Mouse (Mus musculus) MEL (cell line): ENCODE data around the gene Actn2. TPM values are rescaled to one million over a fixed set of nuclear protein-coding genes. Genes with fewer than 3 reads are reported as not detected.

Source experiments
- DNase-seq: peaks from one replicate; pipeline ENCODE4 v3.0.0; 2011; ENCODE audit warnings: low read depth, low spot score
- H3K27ac ChIP-seq: 2 replicates; pipeline ENCODE4 v1.5.1; 2012; ENCODE audit warnings: low read depth, mild to moderate bottlenecking, control low read depth, low read length, moderate library complexity; ENCODE audit not compliant: control insufficient read depth
- H3K27me3 ChIP-seq, 2 experiments: fragments of 150-350 bp in 1 of 2; sonication (generic) in 1 of 2; 2 replicates each; pipeline ENCODE4 v1.6.1; 2012; ENCODE audit warnings: low read length in 2 of 2, mild to moderate bottlenecking in 2 of 2, improper control_type of control experiment in 1 of 2, moderate library complexity in 1 of 2; ENCODE audit not compliant: insufficient read depth in 2 of 2, control insufficient read depth in 1 of 2
- H3K36me3 ChIP-seq, 2 experiments: 2 replicates each; pipeline ENCODE4 v1.6.1; 2012 to 2014; ENCODE audit warnings: low read length in 2 of 2, improper control_type of control experiment in 1 of 2, inconsistent platforms in 1 of 2, mild to moderate bottlenecking in 1 of 2; ENCODE audit not compliant: insufficient read depth in 2 of 2, control insufficient read depth in 1 of 2
- H3K4me1 ChIP-seq, 2 experiments: fragments of 150-350 bp in 1 of 2; sonication (generic) in 1 of 2; 2 replicates each; pipeline ENCODE4 v1.6.1; 2012; ENCODE audit warnings: low read length in 2 of 2, improper control_type of control experiment in 1 of 2, mild to moderate bottlenecking in 1 of 2; ENCODE audit not compliant: insufficient read depth in 2 of 2, control insufficient read depth in 1 of 2
- H3K4me3 ChIP-seq, 2 experiments: fragments of 150-350 bp in 1 of 2; sonication (generic) in 1 of 2; 2 replicates each; pipeline ENCODE4 v1.5.1; 2012; ENCODE audit warnings: low read depth in 2 of 2, low read length in 2 of 2, mild to moderate bottlenecking in 2 of 2, moderate library complexity in 2 of 2, control low read depth in 1 of 2, improper control_type of control experiment in 1 of 2; ENCODE audit not compliant: control insufficient read depth in 1 of 2, insufficient read depth in 1 of 2
- H3K79me2 ChIP-seq: 2 replicates; pipeline ENCODE4 v1.6.1; 2012; ENCODE audit warnings: mild to moderate bottlenecking, low read length, moderate library complexity; ENCODE audit not compliant: control insufficient read depth, poor library complexity, insufficient read depth
- H3K9ac ChIP-seq: 2 replicates; pipeline ENCODE4 v1.6.1; 2012; ENCODE audit warnings: low read depth, mild to moderate bottlenecking, control low read depth, low read length, moderate library complexity; ENCODE audit not compliant: control insufficient read depth, poor library complexity, severe bottlenecking
- H3K9me3 ChIP-seq: fragments of 150-350 bp; sonication (generic); replicated peaks from 2 replicates; pipeline ENCODE4 v1.6.1; 2012; ENCODE audit warnings: mild to moderate bottlenecking, low read length, improper control_type of control experiment, moderate library complexity; ENCODE audit not compliant: insufficient read depth
- CTCF ChIP-seq, 3 experiments: IDR thresholded peaks in 2 of 3; conservative IDR thresholded peaks in 1 of 3; 2 replicates each; pipeline ENCODE4 v1.5.1; 2011 to 2012; ENCODE audit warnings: low read length in 3 of 3, low read depth in 2 of 3, mild to moderate bottlenecking in 2 of 3, improper control_type of control experiment in 1 of 3, inconsistent platforms in 1 of 3, mixed read lengths in 1 of 3, moderate library complexity in 1 of 3; ENCODE audit not compliant: control insufficient read depth in 1 of 3, insufficient read depth in 1 of 3, poor library complexity in 1 of 3, severe bottlenecking in 1 of 3
- ELF1 ChIP-seq: IDR thresholded peaks from 2 replicates; pipeline ENCODE4 v1.6.1; 2014; ENCODE audit warnings: low read depth, mild to moderate bottlenecking, inconsistent platforms, low read length, improper control_type of control experiment, moderate library complexity
- EP300 ChIP-seq, 2 experiments: IDR thresholded peaks; 2 replicates each; pipeline ENCODE4 v1.6.1; 2011; ENCODE audit warnings: improper control_type of control experiment in 2 of 2, low read length in 2 of 2, low read depth in 1 of 2, mild to moderate bottlenecking in 1 of 2
- JUND ChIP-seq: IDR thresholded peaks from 2 replicates; pipeline ENCODE4 v1.6.1; 2011; ENCODE audit warnings: low read depth, mild to moderate bottlenecking, improper control_type of control experiment, low read length
- KAT2A ChIP-seq: conservative IDR thresholded peaks from 2 replicates; pipeline ENCODE4 v1.6.1; 2012; ENCODE audit warnings: low read depth, low read length, improper control_type of control experiment, inconsistent platforms
- MAFK ChIP-seq: IDR thresholded peaks from 2 replicates; pipeline ENCODE4 v1.6.1; 2011; ENCODE audit warnings: low read depth, mild to moderate bottlenecking, low read length, improper control_type of control experiment, borderline replicate concordance
- MYB ChIP-seq: IDR thresholded peaks from 2 replicates; pipeline ENCODE4 v1.6.1; 2011; ENCODE audit warnings: mild to moderate bottlenecking, low read depth, low read length, improper control_type of control experiment
- NELFE ChIP-seq: IDR thresholded peaks from 2 replicates; pipeline ENCODE4 v1.6.1; 2011; ENCODE audit warnings: low read depth, low read length, improper control_type of control experiment
- POLR2AphosphoS5 ChIP-seq: IDR thresholded peaks from 2 replicates; pipeline ENCODE4 v1.6.1; 2012; ENCODE audit warnings: low read depth, borderline replicate concordance, mild to moderate bottlenecking, inconsistent platforms, low read length, moderate library complexity, mixed read lengths
- RAD21 ChIP-seq: IDR thresholded peaks from 2 replicates; pipeline ENCODE4 v1.6.1; 2011; ENCODE audit warnings: mild to moderate bottlenecking, low read depth, low read length, improper control_type of control experiment
- RCOR1 ChIP-seq: IDR thresholded peaks from 2 replicates; pipeline ENCODE4 v1.6.1; 2012; ENCODE audit warnings: low read depth, mild to moderate bottlenecking, inconsistent platforms, low read length, improper control_type of control experiment
- TAL1 ChIP-seq: IDR thresholded peaks from 2 replicates; pipeline ENCODE4 v1.6.1; 2012; ENCODE audit warnings: mild to moderate bottlenecking, inconsistent platforms, low read length, moderate library complexity, mixed read lengths
- TCF12 ChIP-seq: IDR thresholded peaks from 2 replicates; pipeline ENCODE4 v1.6.1; 2014; ENCODE audit warnings: low read depth, mild to moderate bottlenecking, inconsistent platforms, low read length, improper control_type of control experiment, moderate library complexity
- UBTF ChIP-seq: IDR thresholded peaks from 2 replicates; pipeline ENCODE4 v1.6.1; 2012; ENCODE audit warnings: low read depth, mild to moderate bottlenecking, inconsistent platforms, low read length, improper control_type of control experiment, moderate library complexity, borderline replicate concordance; ENCODE audit not compliant: insufficient read depth
- USF1 ChIP-seq: IDR thresholded peaks from 2 replicates; pipeline ENCODE4 v1.6.1; 2014; ENCODE audit warnings: low read depth, mild to moderate bottlenecking, inconsistent platforms, low read length, improper control_type of control experiment, moderate library complexity
- USF2 ChIP-seq, 2 experiments: IDR thresholded peaks; 2 replicates each; pipeline ENCODE4 v1.6.1; 2011 to 2012; ENCODE audit warnings: improper control_type of control experiment in 2 of 2, low read length in 2 of 2, borderline replicate concordance in 1 of 2, inconsistent platforms in 1 of 2, low read depth in 1 of 2, mild to moderate bottlenecking in 1 of 2; ENCODE audit not compliant: insufficient read depth in 1 of 2
- ZC3H11A ChIP-seq: IDR thresholded peaks from 2 replicates; pipeline ENCODE4 v1.6.1; 2012; ENCODE audit warnings: low read depth, mild to moderate bottlenecking, inconsistent platforms, low read length, improper control_type of control experiment
- ZMIZ1 ChIP-seq: IDR thresholded peaks from 2 replicates; pipeline ENCODE4 v1.6.1; 2012; ENCODE audit warnings: low read depth, mild to moderate bottlenecking, inconsistent platforms, low read length, improper control_type of control experiment, moderate library complexity
- ZNF384 ChIP-seq: IDR thresholded peaks from 2 replicates; pipeline ENCODE4 v1.6.1; 2012; ENCODE audit warnings: low read depth, mild to moderate bottlenecking, inconsistent platforms, low read length, improper control_type of control experiment
- polyA plus RNA-seq, 2 experiments: library from polyadenylated mRNA; stranded (reverse) in 1 of 2; unstranded in 1 of 2; fragments of >175 nt in 1 of 2; fragments of >200 nt in 1 of 2; gene quantifications; 2 replicates each; pipeline versions ENCODE4 v1.2.1 to v1.2.4; 2012; ENCODE audit warnings: low replicate concordance in 2 of 2, low read depth in 1 of 2; ENCODE audit not compliant: insufficient read length in 2 of 2, insufficient read depth in 1 of 2, missing spikeins in 1 of 2
- total RNA-seq: library from RNA; depleted of rRNA; stranded (reverse); fragments of 300-350 nt; gene quantifications from 2 replicates; pipeline ENCODE4 v1.2.3, GENCODE M21; 2012

Gene Actn2
- total and polyA plus RNA-seq, 3 experiments = not detected

- Histone ChIP-seq H3K9me3 (no peaks in the 10 kb centered on the region), H3K4me3 (no peak overlapping the region)
- TF ChIP-seq CTCF (IDR thresholded peaks at IDR 0.05 in 2 of 3, conservative IDR thresholded peaks at IDR 0.05 in 1 of 3; ENCODE audit: control insufficient read depth in 1 of 3, insufficient read depth in 1 of 3, low read depth in 2 of 3, low read length in 3 of 3, poor library complexity in 1 of 3, severe bottlenecking in 1 of 3) = no peak
- TF ChIP-seq RCOR1 = no peak
- no peak for TF ChIP-seq ZMIZ1
- TF ChIP-seq USF1 = no peak
- no peak for TF ChIP-seq TAL1
- TF ChIP-seq USF2 (IDR thresholded peaks at IDR 0.05; ENCODE audit: borderline replicate concordance in 1 of 2, insufficient read depth in 1 of 2, low read depth in 1 of 2, low read length in 2 of 2) = no peak
- no peak for TF ChIP-seq KAT2A
- no peak for TF ChIP-seq MYB
- TF ChIP-seq, all 39 proteins: peak for 0
- no peak overlapping the region for H3K9ac ChIP-seq
- peaks cover 0 to 4% of the 10 kb centered on the region in 2 experiments; a peak in 1 of 4 replicates for H3K4me1 ChIP-seq
- H3K79me2 ChIP-seq = no peaks in the 10 kb centered on the region
- H3K27me3 ChIP-seq = no peaks in the 10 kb centered on the region
- H3K36me3 ChIP-seq = peaks cover 0 to 5% of the 10 kb centered on the region in 2 experiments; a peak in 2 of 4 replicates
- H3K27ac ChIP-seq = no peak overlapping the region
- no peak for DNase-seq
Measured at GRCm38 (mm10) chr13:12308878-12309277, 31.7 kb downstream of the Actn2 start.

GRCm38 (mm10) chr13:12308473-12308872 is 32.1 kb downstream of the Actn2 start:
- Histone ChIP-seq H3K9ac (no peak overlapping the region), H3K27me3 (no peaks in the 10 kb centered on the region)
- TF ChIP-seq RAD21 (no peak), NELFE (no peak), JUND (no peak), ELF1 (no peak), TCF12 (no peak), CTCF (IDR thresholded peaks at IDR 0.05 in 2 of 3, conservative IDR thresholded peaks at IDR 0.05 in 1 of 3; ENCODE audit: control insufficient read depth in 1 of 3, insufficient read depth in 1 of 3, low read depth in 2 of 3, low read length in 3 of 3, poor library complexity in 1 of 3, severe bottlenecking in 1 of 3) (no peak), ZNF384 (no peak), ZC3H11A (no peak), EP300 (IDR thresholded peaks at IDR 0.05; ENCODE audit: low read depth in 1 of 2, low read length in 2 of 2) (no peak), MAFK (no peak), POLR2AphosphoS5 (no peak), UBTF (no peak)
- TF ChIP-seq, all 39 proteins: peak for 0
- Histone ChIP-seq H3K79me2 (no peaks in the 10 kb centered on the region), H3K4me3 (no peak overlapping the region), H3K36me3 (peaks cover 0 to 5% of the 10 kb centered on the region in 2 experiments; a peak in 2 of 4 replicates), H3K9me3 (no peaks in the 10 kb centered on the region), H3K27ac (no peak overlapping the region), H3K4me1 (peaks cover 0 to 4% of the 10 kb centered on the region in 2 experiments; a peak in 1 of 4 replicates)
- no peak for DNase-seq
